Comparison of ENCODE assay signal across 11 mouse cellular contexts in the genomic region with DNA sequence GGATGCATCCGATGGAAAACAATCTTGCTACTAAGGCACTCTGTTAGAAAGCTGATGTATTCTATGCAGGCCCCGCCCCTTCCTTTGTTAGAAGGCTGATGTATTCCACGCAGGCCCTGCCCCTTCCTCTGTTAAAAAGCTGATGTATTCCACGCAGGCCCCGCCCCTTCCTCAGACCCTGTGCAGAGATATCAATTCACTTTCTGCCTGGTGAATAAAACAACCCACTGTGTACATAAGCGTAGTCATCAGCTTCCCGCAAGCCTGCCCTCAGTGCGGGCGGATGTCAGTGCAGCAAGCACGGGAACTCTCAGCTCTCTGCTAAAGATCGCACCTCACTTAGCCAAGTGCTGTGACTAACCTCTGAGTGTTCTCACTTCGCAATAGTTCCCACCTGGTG.
DNase-seq lines count a peak whose midpoint lies in the region; ATAC-seq and TF ChIP-seq lines count a peak whose summit lies in the region.
"Had no signal": no experiment of that assay in that cellular context is flagged by ENCODE, and none has a peak within 500 bp of the region (broad histone marks: within the 10 kb centered on the region; RNA-seq: fewer than 3 reads in every experiment).

No protein-coding gene starts in this region.

- no peaks in the 10 kb centered on the region for H3K27me3 ChIP-seq in kidney, embryonic 15.5 days
- no peaks in the 10 kb centered on the region for H3K27me3 ChIP-seq in liver, postnatal 0 days (ENCODE audit: insufficient read depth, low read length)
- H3K27me3 ChIP-seq in neural tube, embryonic 13.5 days, result no peaks in the 10 kb centered on the region

- no peak for DNase-seq in kidney, postnatal 14 days
- DNase-seq in brain, adult 2 months (ENCODE audit: low read depth, low spot score), result peak; percentile 59
- no peak for DNase-seq in liver, postnatal 0 days
- no peak for DNase-seq in retina, postnatal 1 day
- DNase-seq in frontal cortex, postnatal 10 days (ENCODE audit: low spot score in 2 of 2), result no peak
- DNase-seq in gastrocnemius, adult 8-10 months (ENCODE audit: low spot score in 2 of 2), result no peak
- DNase-seq: cerebellum, postnatal 14 days; gastrocnemius, postnatal 14 days; kidney, adult 9 months had no signal

- no peaks in the 10 kb centered on the region for H3K9me3 ChIP-seq in kidney, embryonic 15.5 days (replicated peaks)
- H3K9me3 ChIP-seq in liver, postnatal 0 days (ENCODE audit: low read length), result no peaks in the 10 kb centered on the region
- H3K9me3 ChIP-seq in neural tube, embryonic 13.5 days, result no peaks in the 10 kb centered on the region

- no peak for TF ChIP-seq EP300 in liver, postnatal 0 days (IDR thresholded peaks at IDR 0.05; ENCODE audit: low read depth)

- no peak overlapping the region for H3K4me3 ChIP-seq in kidney, embryonic 15.5 days (replicated peaks)
- H3K4me3 ChIP-seq in liver, postnatal 0 days (ENCODE audit: low read depth, low read length), result no peak overlapping the region
- no peak overlapping the region for H3K4me3 ChIP-seq in neural tube, embryonic 13.5 days

- 0 out of 2 replicates have a peak, but pooled peaks cover 3% of the 10 kb centered on the region for H3K4me1 ChIP-seq in kidney, embryonic 15.5 days
- no peaks in the 10 kb centered on the region for H3K4me1 ChIP-seq in liver, postnatal 0 days (ENCODE audit: insufficient read depth)
- peaks cover 6% of the 10 kb centered on the region; the same call in 1 of the 2 replicates for H3K4me1 ChIP-seq in neural tube, embryonic 13.5 days (replicated peaks)

- TF ChIP-seq CTCF in liver, postnatal 0 days (IDR thresholded peaks at IDR 0.05; ENCODE audit: low read depth), result no peak

- H3K36me3 ChIP-seq in kidney, embryonic 15.5 days, result peaks cover 20% of the 10 kb centered on the region
- peaks cover 21% of the 10 kb centered on the region for H3K36me3 ChIP-seq in liver, postnatal 0 days (replicated peaks; ENCODE audit: insufficient read depth, low read length)
- H3K36me3 ChIP-seq in neural tube, embryonic 13.5 days, result peaks cover 28% of the 10 kb centered on the region

- peak; percentile 52; the same call in 1 of the 2 replicates for ATAC-seq in kidney, embryonic 15.5 days (replicated peaks; ENCODE audit: low FRiP score)
- peak; percentile 38; the same call in 1 of the 2 replicates for ATAC-seq in liver, postnatal 0 days
- 0 out of 2 replicates have a peak, but pooled peaks have one; percentile 43 for ATAC-seq in neural tube, embryonic 13.5 days (ENCODE audit: low read depth)

- 70% methylated on average over 12 of the region's 12 CpGs for WGBS in kidney, embryonic 15.5 days
- 72% methylated on average over 12 of the region's 12 CpGs for WGBS in liver, postnatal 0 days (ENCODE audit: insufficient replicate concordance)
- WGBS in neural tube, embryonic 13.5 days, result 69% methylated on average over 12 of the region's 12 CpGs

- no peak overlapping the region for H3K9ac ChIP-seq in kidney, embryonic 15.5 days
- no peak overlapping the region for H3K9ac ChIP-seq in liver, postnatal 0 days (replicated peaks)
- no peak overlapping the region for H3K9ac ChIP-seq in neural tube, embryonic 13.5 days

- H3K4me2 ChIP-seq in kidney, embryonic 15.5 days, result no peak overlapping the region
- no peak overlapping the region for H3K4me2 ChIP-seq in liver, postnatal 0 days (ENCODE audit: low read depth, low read length)
- no peak overlapping the region for H3K4me2 ChIP-seq in neural tube, embryonic 13.5 days

- no peak overlapping the region for H3K27ac ChIP-seq in kidney, embryonic 15.5 days
- H3K27ac ChIP-seq in liver, postnatal 0 days (ENCODE audit: low read depth), result no peak overlapping the region
- no peak overlapping the region for H3K27ac ChIP-seq in neural tube, embryonic 13.5 days (replicated peaks)
